Mouse (Mus musculus) neural tube, embryonic 12.5 days (tissue): ENCODE results near the gene Icos. TPM values are rescaled to one million over a fixed set of nuclear protein-coding genes. Genes with fewer than 3 reads are reported as not detected.

Experiments
- ATAC-seq: fragments of 200-750 bp; cut with Nextera tagmentation; 2 replicates; pipeline ENCODE4 v1.8.0; 2017; ENCODE audit warnings: low read depth, mild to moderate bottlenecking, moderate TSS enrichment, moderate library complexity; ENCODE audit not compliant: low FRiP score
- H3K27ac ChIP-seq: fragments of 300-500 bp; sonication (generic); 2 replicates; pipeline ENCODE4 v1.5.1; 2016
- H3K27me3 ChIP-seq: fragments of 300-500 bp; sonication (generic); replicated peaks from 2 replicates; pipeline ENCODE4 v1.6.1; 2016; ENCODE audit warnings: mild to moderate bottlenecking
- H3K36me3 ChIP-seq: fragments of 300-500 bp; sonication (generic); 2 replicates; pipeline ENCODE4 v1.6.1; 2016; ENCODE audit warnings: mild to moderate bottlenecking
- H3K4me1 ChIP-seq: fragments of 300-500 bp; sonication (generic); 2 replicates; pipeline ENCODE4 v1.6.1; 2016
- H3K4me2 ChIP-seq: fragments of 300-500 bp; sonication (generic); replicated peaks from 2 replicates; pipeline ENCODE4 v1.6.1; 2016; ENCODE audit warnings: mild to moderate bottlenecking
- H3K4me3 ChIP-seq: fragments of 300-500 bp; sonication (generic); 2 replicates; pipeline ENCODE4 v1.5.1; 2016
- H3K9ac ChIP-seq: fragments of 300-500 bp; sonication (generic); 2 replicates; pipeline ENCODE4 v1.6.1; 2016; ENCODE audit warnings: mild to moderate bottlenecking
- H3K9me3 ChIP-seq: fragments of 300-500 bp; sonication (generic); 2 replicates; pipeline ENCODE4 v1.6.1; 2016; ENCODE audit warnings: mild to moderate bottlenecking
- WGBS: fragments of 180-500 bp; shearing (Covaris S2); methylation state at CpG from one replicate; pipeline ENCODE4 v1.1.7; 2016; 5-methylcytosine and 5-hydroxymethylcytosine counted together
- polyA plus RNA-seq: library from polyadenylated mRNA; unstranded; fragments of >200 nt; fragmentation: Nextera tagmentation; extraction: Ambion mirVana; gene quantifications from 2 replicates; pipeline ENCODE4 v1.2.1, GENCODE M21; 2016

Gene Icos
- polyA plus RNA-seq, 1 experiment from 2014 or later, result 0.24 TPM

DNA sequence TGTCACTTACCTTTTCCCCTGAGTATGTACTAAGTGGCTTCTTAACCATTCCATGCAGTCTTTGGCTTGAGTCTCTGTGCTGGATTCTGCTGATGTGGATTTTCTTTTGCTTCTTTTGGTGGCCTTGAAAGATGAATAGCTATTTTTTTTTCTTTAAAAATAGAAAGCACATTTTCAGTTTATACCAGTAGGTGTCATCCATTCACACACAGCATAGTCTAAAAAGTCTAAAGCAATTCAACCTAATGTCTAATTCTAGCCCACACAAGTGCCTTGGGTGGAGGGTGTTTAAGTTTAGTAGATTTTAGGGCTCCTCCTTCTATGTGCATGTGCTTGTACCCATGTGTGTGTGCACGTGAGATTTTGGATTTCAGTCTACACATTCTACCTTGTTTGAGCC is 6.9 kb upstream of the Icos start:
- Histone ChIP-seq H3K9me3 (no peaks in the 10 kb centered on the region), H3K36me3 (no peaks in the 10 kb centered on the region), H3K9ac (no peak overlapping the region), H3K4me1 (no peaks in the 10 kb centered on the region), H3K27ac (no peak overlapping the region), H3K4me3 (no peak overlapping the region), H3K4me2 (no peak overlapping the region), H3K27me3 (no peaks in the 10 kb centered on the region)
- ATAC-seq, result no peak
- WGBS, result 81% methylated on average over 1 of the region's 1 CpGs

DNA sequence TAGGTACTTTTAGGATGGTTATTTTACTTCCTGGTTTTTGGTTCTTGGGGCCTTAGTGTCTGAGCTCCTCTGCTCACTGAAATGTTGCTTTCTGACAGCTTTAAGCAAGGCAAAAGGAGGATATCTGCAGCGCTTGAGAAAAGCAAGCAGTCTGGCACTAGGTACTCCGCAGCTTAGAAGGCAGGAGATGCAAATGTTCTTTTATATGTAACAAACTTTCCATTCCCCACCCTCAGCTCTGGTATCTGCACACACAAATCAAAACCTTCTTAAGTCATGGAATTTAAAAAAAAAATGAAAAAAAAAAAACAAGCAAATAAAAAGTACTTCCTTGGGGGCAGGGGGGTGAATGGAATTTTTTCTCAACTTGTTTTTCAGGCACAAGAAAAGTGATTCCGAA is 3.5 kb upstream of the Icos start:
- no peak overlapping the region for H3K27ac ChIP-seq
- H3K4me3 ChIP-seq, result no peak overlapping the region
- H3K36me3 ChIP-seq, result no peaks in the 10 kb centered on the region
- no peak overlapping the region for H3K9ac ChIP-seq
- no peaks in the 10 kb centered on the region for H3K9me3 ChIP-seq
- no peak overlapping the region for H3K4me2 ChIP-seq
- 91% methylated on average over 3 of the region's 3 CpGs for WGBS
- ATAC-seq, result no peak
- no peaks in the 10 kb centered on the region for H3K4me1 ChIP-seq
- no peaks in the 10 kb centered on the region for H3K27me3 ChIP-seq

DNA sequence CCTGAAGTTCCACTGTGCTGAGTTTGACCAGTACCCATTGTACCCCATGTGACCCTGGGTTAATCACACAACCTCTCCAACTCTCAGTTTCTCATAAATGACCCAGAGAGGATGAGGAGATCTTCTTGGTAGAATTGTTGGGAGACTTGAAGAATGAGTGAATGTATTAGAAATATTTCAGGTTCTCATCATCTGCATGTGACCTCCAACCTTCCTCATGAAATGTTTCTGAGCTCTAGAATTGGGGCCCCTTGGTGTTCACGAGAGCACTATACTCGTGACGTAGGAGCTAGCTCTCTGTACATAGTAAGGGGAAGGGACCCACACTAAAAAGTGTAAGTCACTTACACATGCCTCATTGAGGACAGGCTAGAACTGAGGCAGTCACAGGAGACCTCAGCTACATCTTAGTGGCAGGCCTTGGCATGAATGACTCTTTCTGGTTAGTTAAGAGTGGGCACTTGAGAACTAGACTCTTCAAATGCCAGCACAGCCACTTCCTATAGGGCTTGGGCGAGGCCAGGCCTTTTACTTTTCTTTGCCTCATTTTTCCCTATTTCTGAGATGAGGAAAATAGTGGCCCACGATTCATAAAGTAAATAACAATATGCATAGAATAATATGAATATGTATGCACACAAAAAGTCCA is 2.0 kb upstream of the Icos start:
- WGBS, result 91% methylated on average over 5 of the region's 5 CpGs
- Histone ChIP-seq H3K27me3 (no peaks in the 10 kb centered on the region), H3K4me1 (no peaks in the 10 kb centered on the region), H3K4me3 (no peak overlapping the region), H3K4me2 (no peak overlapping the region), H3K27ac (no peak overlapping the region), H3K9ac (no peak overlapping the region), H3K36me3 (no peaks in the 10 kb centered on the region), H3K9me3 (no peaks in the 10 kb centered on the region)
- ATAC-seq, result no peak

DNA sequence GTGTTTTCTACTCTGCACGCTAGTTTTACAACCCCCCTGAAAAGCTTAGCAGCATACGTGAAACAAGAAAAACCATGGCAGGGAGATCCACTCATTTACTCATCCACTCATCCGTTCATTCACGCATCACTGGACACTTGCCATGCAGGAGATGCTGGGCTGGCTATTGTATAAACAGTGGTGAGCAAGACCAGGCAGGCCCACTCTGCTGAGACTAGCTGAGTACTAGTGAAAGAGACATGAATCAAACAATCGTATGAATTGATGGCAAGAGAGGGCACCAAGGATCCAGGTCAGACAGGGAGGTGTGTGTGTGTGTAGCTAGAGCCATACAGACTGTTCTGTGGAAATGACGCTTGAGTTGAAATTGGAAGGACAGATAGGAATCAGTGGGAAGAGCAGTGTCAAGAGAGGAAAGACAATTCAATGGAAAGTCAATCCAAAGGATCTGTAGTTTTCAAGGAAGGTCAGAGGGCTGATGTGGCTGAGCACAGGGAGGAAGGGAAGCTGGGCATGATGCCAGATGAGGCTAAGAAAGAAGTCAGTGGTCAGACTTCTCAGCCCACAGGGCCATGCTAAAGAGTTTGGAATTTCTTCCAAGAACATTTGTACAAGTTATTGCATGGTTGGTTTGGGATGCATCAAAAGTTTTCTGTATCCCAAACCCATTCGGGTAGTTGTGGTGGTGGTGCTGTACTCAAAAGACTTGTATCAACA is 1.6 kb downstream of the Icos start:
- Histone ChIP-seq H3K27ac (no peak overlapping the region), H3K9ac (no peak overlapping the region), H3K4me1 (no peaks in the 10 kb centered on the region), H3K4me2 (no peak overlapping the region), H3K4me3 (no peak overlapping the region), H3K36me3 (no peaks in the 10 kb centered on the region), H3K9me3 (no peaks in the 10 kb centered on the region), H3K27me3 (no peaks in the 10 kb centered on the region)
- ATAC-seq, result no peak
- WGBS, result 66% methylated on average over 7 of the region's 7 CpGs

DNA sequence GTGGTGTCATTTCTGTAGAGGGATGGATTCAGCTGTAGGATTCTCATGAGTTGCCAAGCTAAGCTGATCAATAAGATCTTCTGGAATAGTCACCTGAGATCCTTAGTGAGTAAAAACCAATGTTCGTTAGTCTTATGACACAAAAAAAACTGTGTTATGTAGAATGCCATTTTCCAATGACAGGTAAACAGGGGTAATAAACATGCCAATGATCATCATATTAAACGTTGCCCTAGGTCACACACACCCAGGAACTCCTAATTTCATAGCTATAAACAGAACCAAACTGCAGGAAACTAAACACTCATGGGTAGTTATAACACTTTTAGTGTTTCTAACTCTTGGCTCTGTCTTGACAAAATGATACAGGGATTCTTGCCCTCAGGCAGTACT is 2.1 kb downstream of the Icos start:
- no peak for ATAC-seq
- Histone ChIP-seq H3K4me3 (no peak overlapping the region), H3K4me1 (no peaks in the 10 kb centered on the region), H3K27ac (no peak overlapping the region), H3K9ac (no peak overlapping the region), H3K4me2 (no peak overlapping the region), H3K9me3 (no peaks in the 10 kb centered on the region), H3K27me3 (no peaks in the 10 kb centered on the region), H3K36me3 (no peaks in the 10 kb centered on the region)
- WGBS, result 80% methylated on average over 2 of the region's 2 CpGs

DNA sequence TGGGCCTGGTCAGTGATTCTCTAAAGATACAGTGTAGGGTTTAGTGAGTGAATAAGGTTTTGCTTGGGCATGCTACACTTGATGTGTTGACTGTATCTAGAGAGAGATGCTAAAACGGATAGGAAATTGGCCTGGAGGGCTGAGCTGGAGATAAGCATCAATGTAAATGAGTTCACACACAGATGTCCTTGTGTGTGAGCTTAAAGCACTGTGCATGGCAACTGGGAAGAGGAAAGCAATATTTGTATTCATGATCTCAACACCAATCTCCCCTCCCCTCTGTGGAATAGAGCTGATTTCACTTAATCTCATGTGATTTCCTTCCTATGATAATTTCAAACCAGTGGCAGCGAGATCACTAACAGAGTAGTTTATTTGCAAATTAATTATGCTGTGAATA is 7.3 kb downstream of the Icos start:
- H3K9ac ChIP-seq, result no peak overlapping the region
- WGBS, result 58% methylated on average over 2 of the region's 2 CpGs
- no peak overlapping the region for H3K4me3 ChIP-seq
- H3K4me2 ChIP-seq, result no peak overlapping the region
- H3K27ac ChIP-seq, result no peak overlapping the region
- H3K27me3 ChIP-seq, result no peaks in the 10 kb centered on the region
- ATAC-seq, result no peak
- no peaks in the 10 kb centered on the region for H3K4me1 ChIP-seq
- no peaks in the 10 kb centered on the region for H3K36me3 ChIP-seq
- no peaks in the 10 kb centered on the region for H3K9me3 ChIP-seq

DNA sequence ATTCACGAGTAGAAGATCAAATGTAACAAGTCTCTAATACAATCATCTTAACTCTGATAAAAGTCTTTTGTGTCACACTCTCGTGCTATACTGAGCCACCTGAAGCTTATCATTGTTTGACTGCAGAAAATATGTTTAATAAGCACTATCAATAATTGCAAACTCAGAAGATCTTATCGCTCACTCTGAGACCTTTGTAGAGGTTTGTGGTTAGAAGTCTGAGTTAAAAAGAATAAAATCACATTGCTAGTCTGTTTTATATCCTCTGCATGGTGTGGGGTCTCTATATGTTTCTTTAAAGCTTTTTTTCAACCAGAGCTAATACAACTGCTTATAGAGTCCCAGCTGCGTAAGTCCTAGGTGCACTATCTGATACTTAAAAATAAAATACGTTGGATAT is 8.4 kb downstream of the Icos start:
- 80% methylated on average over 5 of the region's 5 CpGs for WGBS
- Histone ChIP-seq H3K36me3 (no peaks in the 10 kb centered on the region), H3K27ac (no peak overlapping the region), H3K27me3 (no peaks in the 10 kb centered on the region), H3K4me1 (no peaks in the 10 kb centered on the region), H3K4me3 (no peak overlapping the region), H3K9ac (no peak overlapping the region), H3K4me2 (no peak overlapping the region), H3K9me3 (no peaks in the 10 kb centered on the region)
- ATAC-seq, result no peak

DNA sequence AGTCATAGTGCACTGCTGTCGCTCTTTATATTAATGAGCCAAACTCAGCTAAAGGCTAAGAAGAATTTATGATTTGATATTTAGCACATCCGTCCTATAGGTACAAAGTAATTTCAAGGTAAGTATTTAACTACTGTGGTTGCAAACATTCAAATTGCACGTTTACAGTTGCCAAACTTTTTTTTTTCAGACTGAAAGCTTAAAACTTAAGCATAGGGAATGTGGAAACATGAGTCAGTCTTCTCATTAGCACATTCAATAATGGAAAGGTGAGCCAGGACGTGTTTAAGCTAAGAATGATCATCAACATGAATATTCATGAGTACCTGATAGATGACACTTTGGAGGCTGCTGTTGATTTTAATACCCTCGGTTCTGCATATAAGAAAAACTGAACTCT is 11.4 kb downstream of the Icos start:
- Histone ChIP-seq H3K4me3 (no peak overlapping the region), H3K9me3 (no peaks in the 10 kb centered on the region), H3K27ac (no peak overlapping the region), H3K36me3 (no peaks in the 10 kb centered on the region), H3K4me1 (no peaks in the 10 kb centered on the region), H3K9ac (no peak overlapping the region), H3K4me2 (no peak overlapping the region), H3K27me3 (no peaks in the 10 kb centered on the region)
- 80% methylated on average over 5 of the region's 5 CpGs for WGBS
- no peak for ATAC-seq

DNA sequence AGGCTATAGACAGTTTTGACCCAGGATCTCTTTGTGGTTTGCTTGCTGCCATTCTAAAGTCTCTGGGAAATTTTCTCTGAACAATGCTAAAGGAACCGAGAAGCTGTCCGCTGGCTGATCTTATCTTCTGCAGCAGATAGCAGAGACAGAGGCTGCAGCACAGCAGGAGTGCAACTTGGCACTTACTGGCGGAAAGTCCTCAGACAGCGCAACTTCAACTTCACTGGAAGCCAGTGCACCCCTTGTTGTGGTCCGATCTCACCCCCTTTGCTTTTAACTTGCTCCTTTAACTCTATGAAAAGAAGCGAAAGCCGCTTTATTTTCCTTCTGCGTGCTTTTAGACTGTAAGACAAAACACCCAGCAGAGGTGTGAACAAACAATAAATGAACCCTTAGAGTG is 12.6 kb downstream of the Icos start:
- Histone ChIP-seq H3K36me3 (no peaks in the 10 kb centered on the region), H3K9ac (no peak overlapping the region), H3K4me3 (no peak overlapping the region), H3K27ac (no peak overlapping the region), H3K4me1 (no peaks in the 10 kb centered on the region), H3K9me3 (no peaks in the 10 kb centered on the region), H3K27me3 (no peaks in the 10 kb centered on the region), H3K4me2 (no peak overlapping the region)
- 63% methylated on average over 8 of the region's 8 CpGs for WGBS
- no peak for ATAC-seq

DNA sequence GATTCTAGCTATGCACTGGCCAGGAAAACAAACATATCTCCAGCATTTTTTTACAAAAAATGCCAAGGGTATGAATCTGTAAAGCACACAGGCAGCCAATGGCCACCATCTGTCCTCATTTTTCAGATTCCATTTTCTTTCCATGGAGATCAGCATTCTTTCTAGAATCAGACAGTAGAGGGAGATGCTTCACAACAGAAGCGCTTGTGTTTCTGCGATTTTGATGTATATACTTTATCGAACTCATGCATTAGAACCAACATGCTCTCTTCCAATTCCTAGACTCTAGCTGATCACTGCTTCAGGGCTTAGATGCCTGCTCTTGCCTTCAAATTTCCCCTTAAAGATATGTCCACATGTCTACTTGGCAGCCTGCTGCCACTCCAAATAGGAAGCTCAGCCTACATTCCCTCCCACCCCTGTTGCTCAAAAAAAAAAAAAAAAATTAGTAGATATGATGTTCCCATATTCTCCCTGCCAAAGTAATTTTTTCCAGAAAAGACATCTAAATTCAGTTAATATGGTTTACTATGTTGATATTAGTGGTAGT is 20.4 kb downstream of the Icos start:
- H3K9me3 ChIP-seq, result no peaks in the 10 kb centered on the region
- no peak overlapping the region for H3K4me2 ChIP-seq
- no peak overlapping the region for H3K4me3 ChIP-seq
- no peaks in the 10 kb centered on the region for H3K4me1 ChIP-seq
- H3K9ac ChIP-seq, result no peak overlapping the region
- 93% methylated on average over 3 of the region's 3 CpGs for WGBS
- H3K27me3 ChIP-seq, result no peaks in the 10 kb centered on the region
- ATAC-seq, result no peak
- no peak overlapping the region for H3K27ac ChIP-seq
- H3K36me3 ChIP-seq, result no peaks in the 10 kb centered on the region

DNA sequence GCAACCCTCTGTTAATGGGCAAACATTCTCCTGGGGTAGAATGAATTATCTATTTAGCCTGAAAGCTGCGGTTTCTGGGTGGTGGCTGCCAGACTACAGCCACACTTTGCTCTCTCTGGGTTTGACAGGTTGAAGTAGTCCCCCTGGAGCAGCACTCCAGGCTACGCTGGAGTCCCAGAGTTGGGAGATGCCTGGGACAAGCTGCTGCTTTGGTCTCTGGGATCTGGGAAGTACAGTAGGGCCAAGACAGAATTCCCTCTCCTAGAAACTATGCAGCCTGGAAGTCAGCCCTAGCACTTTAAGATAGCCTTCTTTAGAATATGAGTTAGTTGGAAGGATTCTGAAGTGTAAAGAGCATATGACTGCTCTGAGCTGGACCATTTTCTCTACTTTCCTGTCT is 21.0 kb downstream of the Icos start:
- Histone ChIP-seq H3K9me3 (no peaks in the 10 kb centered on the region), H3K9ac (no peak overlapping the region), H3K27ac (no peak overlapping the region), H3K4me2 (no peak overlapping the region), H3K36me3 (no peaks in the 10 kb centered on the region), H3K4me1 (no peaks in the 10 kb centered on the region), H3K27me3 (no peaks in the 10 kb centered on the region), H3K4me3 (no peak overlapping the region)
- 60% methylated on average over 2 of the region's 2 CpGs for WGBS
- no peak for ATAC-seq

DNA sequence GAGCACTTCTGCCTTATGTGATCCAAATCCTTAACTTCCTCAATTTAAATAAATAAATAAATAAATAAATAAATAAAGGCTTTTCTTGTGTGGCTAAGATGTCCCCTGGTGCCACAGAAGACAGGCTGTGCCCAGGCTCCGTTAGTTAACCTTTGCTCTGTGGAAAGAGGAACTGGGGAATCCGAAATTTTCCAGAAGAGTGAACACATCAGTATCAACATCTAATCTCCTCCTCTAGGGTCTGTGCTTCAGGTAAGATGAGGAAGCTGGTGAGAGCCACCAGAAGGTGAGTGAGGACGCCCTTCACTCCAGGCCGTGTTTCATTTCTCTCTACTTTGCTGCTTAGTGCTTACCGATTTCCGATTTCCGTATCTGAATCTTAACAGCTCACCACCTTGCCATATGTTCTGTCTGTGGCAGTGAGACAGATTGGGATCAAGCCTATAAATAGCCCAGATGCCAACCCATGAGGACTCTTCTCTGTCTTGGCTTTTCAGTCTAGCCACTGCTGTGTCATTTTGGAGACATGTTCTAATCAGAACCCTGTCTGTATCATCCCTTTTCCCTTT is 24.1 kb downstream of the Icos start:
- H3K4me1 ChIP-seq, result no peaks in the 10 kb centered on the region
- no peaks in the 10 kb centered on the region for H3K27me3 ChIP-seq
- 88% methylated on average over 7 of the region's 7 CpGs for WGBS
- H3K27ac ChIP-seq, result no peak overlapping the region
- no peak overlapping the region for H3K4me2 ChIP-seq
- H3K4me3 ChIP-seq, result no peak overlapping the region
- no peaks in the 10 kb centered on the region for H3K36me3 ChIP-seq
- ATAC-seq, result no peak
- H3K9ac ChIP-seq, result no peak overlapping the region
- no peaks in the 10 kb centered on the region for H3K9me3 ChIP-seq

DNA sequence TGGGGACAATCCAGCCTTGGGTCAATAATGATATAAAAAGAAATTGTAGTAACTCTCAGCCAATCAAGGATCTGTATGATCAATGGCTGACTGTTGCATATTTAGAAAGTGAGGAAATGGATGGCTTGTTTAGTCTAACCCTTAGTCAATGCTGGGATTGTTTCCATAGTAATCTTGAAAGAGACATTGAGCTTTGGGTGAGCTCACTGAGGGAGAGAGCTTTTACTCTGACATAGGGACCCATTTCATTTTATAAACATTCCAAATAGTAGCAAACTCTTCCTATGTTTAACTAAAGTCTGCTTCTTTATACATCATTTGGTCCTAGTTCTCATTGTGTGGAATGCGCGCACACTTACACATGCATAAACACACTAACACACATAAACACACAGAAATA is 28.5 kb downstream of the Icos start:
- WGBS, result over 99% methylated on average over 2 of the region's 2 CpGs
- Histone ChIP-seq H3K4me2 (no peak overlapping the region), H3K9ac (no peak overlapping the region), H3K27me3 (no peaks in the 10 kb centered on the region), H3K4me3 (no peak overlapping the region), H3K9me3 (no peaks in the 10 kb centered on the region), H3K4me1 (no peaks in the 10 kb centered on the region), H3K27ac (no peak overlapping the region), H3K36me3 (no peaks in the 10 kb centered on the region)
- no peak for ATAC-seq
